Mouse (Mus musculus): ENCODE data around the gene Mcfd2.
"Not testable (repeated sequence)": the region's sequence is repeated elsewhere in the genome, so short reads cannot be mapped to it uniquely, and the experiment has no call there.

The Mcfd2 gene

GRCm38 (mm10) chr17:87265792-87266186 lies at the start of gene Mcfd2:
TSS of gene Mcfd2 (minus strand) at chr17:87265935.
- in situ Hi-C loops (cut with MboI, MseI), result no loop called here

DNA sequence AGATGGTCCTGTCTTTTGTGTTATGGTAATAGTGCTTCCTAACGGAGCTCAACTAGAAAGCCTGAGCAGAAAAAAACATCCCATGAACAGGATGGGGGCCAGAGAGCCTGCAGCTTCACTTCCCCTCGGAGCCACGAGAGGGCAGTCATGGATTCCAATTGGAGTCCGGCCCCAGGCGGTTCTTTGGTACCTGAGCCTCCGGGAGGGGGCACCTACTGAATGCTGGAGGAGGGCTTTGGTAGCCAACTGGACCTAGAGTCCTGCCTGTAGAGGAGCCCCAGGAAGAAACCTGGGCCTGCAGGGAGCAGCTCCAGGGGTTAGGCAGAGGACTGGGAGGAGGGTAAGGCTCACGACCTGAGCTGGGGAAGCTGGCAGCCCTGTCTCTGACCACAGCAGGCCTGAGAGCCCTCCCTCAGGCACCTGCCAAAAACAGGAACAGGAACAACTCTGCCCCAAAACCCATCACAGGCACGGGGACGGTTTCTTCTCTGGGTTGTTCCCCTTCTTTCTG lies 49.3 kb upstream of the Mcfd2 start:
- in situ Hi-C loops (cut with MboI, MseI), result no loop called here

DNA sequence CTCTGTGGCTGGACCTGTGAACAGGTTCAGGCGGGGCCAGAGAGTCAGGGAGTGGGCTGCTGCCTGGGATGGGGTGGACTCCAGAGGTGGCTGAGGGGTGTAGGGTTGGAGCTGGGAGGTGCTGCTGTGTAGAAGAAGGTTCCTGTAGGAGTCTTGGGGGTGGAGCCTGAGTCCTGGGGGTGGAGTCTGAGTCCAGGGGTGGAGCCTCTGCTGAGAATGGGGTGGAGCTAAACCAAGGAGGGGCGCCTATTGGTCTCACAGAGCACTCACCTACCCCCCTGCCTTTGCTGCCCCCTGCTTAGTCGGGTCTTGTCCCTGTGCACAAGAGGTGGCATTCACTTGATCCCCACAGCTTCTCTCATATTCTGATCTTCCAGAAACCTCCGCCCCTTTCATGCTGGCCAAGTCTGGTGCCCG lies 48.8 kb upstream of the Mcfd2 start:
- in situ Hi-C loops (cut with MboI, MseI), result no loop called here

DNA sequence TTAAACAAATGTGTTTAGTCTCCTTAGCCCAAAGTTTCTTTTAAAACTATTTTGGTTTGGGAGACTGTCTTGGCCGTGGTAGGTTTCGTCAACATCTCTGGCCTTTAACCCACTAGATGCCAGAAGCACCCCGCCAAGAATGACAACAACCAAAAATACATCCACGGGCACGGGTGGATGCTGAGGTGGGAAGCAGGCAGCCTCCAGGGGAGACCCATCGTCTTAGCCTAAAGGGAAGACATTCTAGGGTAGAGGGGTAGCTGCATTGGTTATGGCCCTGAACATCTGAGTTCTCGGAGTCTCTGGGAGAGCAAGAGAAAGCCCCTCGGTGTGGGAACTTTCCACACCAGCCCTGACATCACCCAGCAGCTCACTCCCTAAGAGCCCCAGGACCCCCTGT lies 48.4 kb upstream of the Mcfd2 start:
- in situ Hi-C loops (cut with MboI, MseI), result no loop called here

DNA sequence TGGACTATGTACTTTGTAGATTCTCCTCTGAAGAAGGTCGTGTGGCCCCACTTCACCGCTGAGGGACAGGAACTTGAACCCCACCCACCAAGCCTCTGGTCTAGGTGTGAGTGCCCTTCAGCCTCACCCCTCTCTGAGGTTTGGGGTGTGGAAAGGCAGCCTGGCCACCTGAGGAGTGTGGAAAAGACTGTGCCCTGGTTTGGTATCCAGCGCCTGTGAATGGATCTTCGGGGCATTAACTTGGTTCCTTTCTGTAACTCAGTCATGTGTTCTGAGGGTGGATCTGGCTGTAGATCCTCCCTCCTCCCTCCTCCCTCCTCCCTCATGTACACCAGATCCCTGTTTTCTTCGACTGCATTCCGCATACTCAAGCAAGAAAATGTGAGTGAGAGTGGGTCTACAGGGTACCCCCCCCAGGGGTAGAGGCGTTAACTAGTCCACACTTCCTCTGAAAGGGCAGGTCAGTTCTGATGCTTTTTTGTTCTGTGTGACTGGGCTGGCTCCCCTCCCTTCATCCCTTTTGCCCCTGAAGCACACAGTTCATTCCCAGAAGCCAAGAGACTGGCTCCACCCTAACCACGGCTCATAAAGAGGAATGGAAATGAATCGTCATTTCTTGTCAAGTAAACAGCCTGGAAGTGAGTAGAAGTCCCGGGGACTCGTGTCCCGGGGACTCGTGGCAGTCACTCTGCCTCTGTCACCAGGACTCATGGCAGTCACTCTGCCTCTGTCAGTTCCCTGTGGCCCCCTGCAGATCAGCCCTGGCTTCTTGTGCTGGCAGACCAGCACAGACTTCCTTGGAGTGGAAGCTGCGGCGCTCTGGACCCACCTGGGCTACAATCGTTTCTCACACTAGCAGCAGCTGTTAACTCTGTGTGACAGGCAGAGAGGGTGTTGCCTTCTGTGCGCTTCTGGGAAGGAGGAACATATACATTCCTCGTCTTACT lies 47.5 kb upstream of the Mcfd2 start:
- in situ Hi-C loops (cut with MboI, MseI), result no loop called here

DNA sequence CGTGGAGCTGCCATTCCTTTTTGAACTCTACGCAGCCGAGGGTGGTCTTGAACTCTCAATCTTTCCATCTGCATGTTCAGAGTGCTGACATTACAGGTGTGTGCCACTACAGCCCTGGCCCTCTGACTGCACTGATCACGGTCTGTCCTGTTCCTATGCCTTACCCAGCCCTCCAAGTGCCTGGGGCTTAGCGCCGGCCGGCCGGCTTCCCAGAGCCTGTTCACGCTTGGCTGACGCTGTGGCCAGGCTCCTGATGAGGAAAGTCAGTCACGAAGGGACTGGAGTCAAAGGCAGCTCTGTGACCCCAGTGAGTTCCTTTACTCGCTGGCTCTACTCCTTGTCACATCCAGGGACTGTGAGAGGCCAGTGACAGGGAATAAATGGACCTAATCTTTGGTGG lies 46.6 kb upstream of the Mcfd2 start:
- in situ Hi-C loops (cut with MboI, MseI), result no loop called here

DNA sequence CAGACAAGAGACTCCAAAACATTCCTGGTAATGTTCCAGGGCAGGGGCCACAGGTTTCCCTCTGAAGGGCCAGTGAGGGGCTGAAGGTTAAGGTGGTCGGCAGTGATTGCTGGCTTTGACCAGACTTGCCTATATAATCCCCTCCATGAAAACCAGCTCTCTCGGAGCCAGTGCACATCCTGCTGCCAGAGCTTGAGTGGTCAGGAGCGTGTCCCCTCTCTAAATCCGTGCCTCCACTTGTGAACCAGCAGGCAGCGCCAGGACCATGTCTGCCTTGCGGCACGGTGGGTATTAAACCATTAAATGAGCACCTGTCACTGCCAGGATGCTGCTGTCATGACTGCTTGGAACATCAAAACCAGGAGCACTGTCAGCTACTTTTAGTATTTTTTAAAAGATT lies 44.8 kb upstream of the Mcfd2 start:
- in situ Hi-C loops (cut with MboI, MseI), result no loop called here

- in situ Hi-C loops (cut with MboI, MseI), result no loop called here
These were observed 43.5 kb upstream of the Mcfd2 start for GRCm38 (mm10) chr17:87309073-87309788.

DNA sequence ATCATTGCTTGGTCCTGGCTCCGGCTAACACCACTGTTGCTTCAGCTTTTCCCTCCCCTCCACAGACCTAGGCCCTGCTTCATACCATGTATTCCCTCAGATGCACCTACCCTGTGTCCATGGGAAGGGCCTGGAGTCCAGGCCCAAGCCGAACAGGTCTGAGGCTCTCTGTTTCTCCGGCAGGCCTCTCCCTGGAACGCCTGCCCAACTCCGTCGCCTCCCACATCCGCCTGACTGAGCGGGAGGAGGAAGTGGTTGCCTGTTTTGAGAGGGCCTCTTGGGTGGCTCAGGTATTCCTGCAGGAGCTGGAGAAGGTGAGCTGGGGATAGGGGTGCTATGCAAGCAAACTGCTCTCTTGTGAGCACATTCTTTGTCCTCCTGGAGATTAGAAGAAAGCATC lies 41.0 kb upstream of the Mcfd2 start:
- in situ Hi-C loops (cut with MboI, MseI), result no loop called here

DNA sequence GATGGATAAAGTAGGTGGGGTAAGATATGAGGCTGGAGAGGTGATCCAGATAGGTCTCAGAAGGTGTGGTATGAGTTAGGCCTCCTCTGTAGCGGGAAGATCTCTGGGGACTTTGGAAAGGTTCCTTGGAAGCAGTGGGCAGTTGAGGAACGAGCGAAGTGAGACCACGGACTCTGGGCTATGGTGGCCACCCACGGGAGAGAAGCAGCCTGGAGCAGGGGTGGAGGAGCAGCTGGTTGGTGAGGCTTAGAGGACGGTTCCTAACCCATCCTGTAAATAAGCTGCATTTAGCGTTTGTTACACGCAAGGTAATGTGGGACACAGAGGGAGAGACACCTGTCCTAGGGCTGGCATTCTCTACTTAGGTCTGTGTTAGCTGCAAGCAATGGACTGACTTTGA lies 39.3 kb upstream of the Mcfd2 start:
- in situ Hi-C loops (cut with MboI, MseI), result no loop called here

GRCm38 (mm10) chr17:87304151-87304894 lies 38.6 kb upstream of the Mcfd2 start:
- in situ Hi-C loops (cut with MboI, MseI), result no loop called here

GRCm38 (mm10) chr17:87302014-87302794 lies 36.5 kb upstream of the Mcfd2 start:
- in situ Hi-C loops (cut with MboI, MseI), result no loop called here

- in situ Hi-C loops (cut with MboI, MseI), result not testable (repeated sequence)
These were observed 35.9 kb upstream of the Mcfd2 start for GRCm38 (mm10) chr17:87301607-87302006.

GRCm38 (mm10) chr17:87300340-87300739 lies 34.6 kb upstream of the Mcfd2 start:
- in situ Hi-C loops (cut with MboI, MseI), result no loop called here

DNA sequence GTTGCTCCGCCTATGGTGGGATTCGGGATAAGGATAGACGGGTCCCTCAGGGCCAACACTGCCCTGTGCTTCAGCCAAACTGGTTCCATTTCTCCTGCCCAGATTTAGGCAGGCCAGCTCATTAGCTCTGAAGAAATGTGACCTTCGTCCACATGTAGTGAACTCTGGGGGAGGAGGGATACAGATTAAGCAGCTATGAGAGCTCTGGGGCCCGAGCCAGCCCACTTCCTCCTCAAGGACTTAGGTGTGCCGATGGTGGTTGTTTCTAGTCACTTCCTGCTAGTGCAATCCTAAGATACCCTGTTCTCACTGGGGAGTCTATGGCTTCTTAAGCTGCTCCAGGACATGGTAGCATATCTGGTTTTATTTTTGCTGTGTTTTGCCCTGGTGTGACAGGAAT lies 33.2 kb upstream of the Mcfd2 start:
- in situ Hi-C loops (cut with MboI, MseI), result no loop called here

- in situ Hi-C loops (cut with MboI, MseI), result not testable (repeated sequence)
These were observed 31.0 kb upstream of the Mcfd2 start for GRCm38 (mm10) chr17:87296701-87297100.

DNA sequence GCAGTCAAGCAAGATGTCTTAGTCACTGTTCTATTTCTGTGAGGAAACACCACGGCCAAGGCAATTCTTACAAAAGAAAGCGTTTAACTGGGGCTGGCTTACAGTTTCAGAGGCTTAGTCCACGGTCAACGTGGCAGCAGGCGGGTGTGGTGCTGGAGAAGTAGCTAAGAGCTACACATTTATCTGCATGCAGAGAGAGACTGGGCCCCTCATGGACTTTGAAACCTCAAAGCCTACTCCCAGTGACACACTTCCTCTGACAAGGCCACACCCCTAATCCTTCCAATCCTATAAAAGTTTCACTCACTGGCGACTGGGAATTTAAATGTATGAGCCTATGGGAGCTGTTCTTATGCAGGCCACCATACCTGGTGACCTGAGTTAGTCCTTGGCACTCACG lies 30.0 kb upstream of the Mcfd2 start:
- in situ Hi-C loops (cut with MboI, MseI), result no loop called here

- in situ Hi-C loops (cut with MboI, MseI), result no loop called here
These were observed 27.4 kb upstream of the Mcfd2 start for GRCm38 (mm10) chr17:87293125-87293524.

- in situ Hi-C loops (cut with MboI, MseI), result no loop called here
These were observed 26.0 kb upstream of the Mcfd2 start for GRCm38 (mm10) chr17:87291782-87292181.

DNA sequence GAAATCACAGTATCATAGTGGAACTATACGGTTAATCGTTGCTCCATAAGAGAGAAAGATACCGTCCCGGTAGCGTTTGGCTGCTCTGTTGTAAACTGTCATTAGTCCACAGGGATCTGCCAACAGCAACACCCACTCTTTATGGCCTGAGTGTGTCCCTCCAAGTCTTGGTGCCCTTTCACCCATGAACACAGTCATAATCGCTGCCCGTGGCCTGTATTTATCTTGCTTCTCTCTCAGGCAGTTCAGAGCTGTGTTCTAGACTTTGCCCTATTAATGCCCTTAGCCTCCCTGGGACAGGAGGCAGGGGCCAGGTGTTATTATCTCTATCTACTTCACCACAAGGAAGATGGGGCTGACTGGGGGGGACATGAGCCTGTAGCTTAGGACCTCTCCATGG lies 25.3 kb upstream of the Mcfd2 start:
- in situ Hi-C loops (cut with MboI, MseI), result no loop called here

DNA sequence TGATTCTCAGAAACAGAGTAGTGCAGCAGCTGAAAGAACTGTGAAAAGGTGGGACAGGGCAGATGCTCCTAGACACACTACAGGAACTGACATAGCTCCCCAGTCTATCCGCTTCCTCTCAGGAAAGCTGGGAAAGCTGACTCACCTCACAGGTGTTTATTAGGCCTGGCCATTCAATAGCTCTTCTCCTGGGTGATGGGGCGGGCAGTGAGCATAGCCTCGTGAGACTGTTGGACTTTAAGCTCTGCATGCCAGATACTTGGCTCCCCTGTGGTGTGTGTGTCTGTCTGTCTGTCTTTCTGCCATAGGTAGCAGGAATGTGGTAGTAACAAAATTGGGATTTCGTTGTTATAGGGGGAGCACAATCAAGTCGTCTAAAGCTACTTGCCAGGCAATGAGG lies 23.6 kb upstream of the Mcfd2 start:
- in situ Hi-C loops (cut with MboI, MseI), result no loop called here
